Mouse (Mus musculus) frontal cortex, postnatal 36 days (tissue): ENCODE results near the gene Mov10.
A peak's percentile ranks its signal among the peaks of the same experiment; 100 is the strongest.
"Not testable (repeated sequence)": the region's sequence is repeated elsewhere in the genome, so short reads cannot be mapped to it uniquely, and the experiment has no call there.

Experiments
- DNase-seq, 2 experiments: peaks; one replicate each; pipeline ENCODE4 v3.0.0; 2022; ENCODE audit warnings: low spot score in 2 of 2

The Mov10 gene

DNA sequence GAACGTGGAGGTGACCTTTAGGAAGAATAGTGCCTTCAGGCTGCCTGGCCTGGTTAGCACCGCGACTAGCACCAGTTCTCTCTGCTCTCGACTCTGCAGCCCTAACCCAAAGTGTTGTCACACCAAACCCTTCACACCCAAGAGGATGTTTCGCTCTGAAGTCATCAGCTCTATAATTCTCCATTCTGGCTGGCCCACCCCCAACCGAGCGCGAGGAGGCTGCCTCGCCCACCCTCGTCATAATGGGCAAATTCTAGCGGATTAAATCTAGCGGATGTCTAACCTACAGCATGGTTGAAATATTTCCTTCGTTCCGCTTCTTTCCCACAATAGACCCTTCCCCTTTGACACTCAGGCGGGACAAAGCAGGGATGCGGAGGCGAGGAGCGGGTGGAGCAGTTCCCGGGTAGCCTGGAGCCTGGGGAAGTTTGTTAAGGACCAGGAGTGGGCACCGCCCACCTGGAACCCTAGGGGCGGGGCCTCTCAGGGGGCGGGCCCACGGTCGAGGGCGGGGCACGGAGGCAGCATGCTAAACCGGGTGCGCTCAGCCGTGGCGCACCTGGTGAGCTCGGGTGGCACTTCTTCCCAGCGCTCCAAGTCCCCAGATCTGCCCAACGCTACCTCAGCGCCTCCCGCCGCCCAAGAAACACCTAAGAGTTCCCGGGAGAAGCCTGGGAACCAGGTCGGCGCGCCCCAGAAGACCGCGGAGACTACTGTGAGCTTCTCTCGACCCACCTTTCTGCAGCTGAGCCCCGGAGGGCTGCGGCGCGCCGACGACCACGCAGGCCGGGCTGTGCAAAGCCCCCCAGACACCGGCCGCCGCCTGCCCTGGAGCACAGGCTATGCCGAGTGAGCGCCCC is 37.6 kb downstream of the Mov10 start, which contains the start of gene Ppm1j:
Gene Ppm1j, plus strand, starts transcription at position 496 of the 860 bp plus-strand sequence.
- DNase-seq = no peak

DNA sequence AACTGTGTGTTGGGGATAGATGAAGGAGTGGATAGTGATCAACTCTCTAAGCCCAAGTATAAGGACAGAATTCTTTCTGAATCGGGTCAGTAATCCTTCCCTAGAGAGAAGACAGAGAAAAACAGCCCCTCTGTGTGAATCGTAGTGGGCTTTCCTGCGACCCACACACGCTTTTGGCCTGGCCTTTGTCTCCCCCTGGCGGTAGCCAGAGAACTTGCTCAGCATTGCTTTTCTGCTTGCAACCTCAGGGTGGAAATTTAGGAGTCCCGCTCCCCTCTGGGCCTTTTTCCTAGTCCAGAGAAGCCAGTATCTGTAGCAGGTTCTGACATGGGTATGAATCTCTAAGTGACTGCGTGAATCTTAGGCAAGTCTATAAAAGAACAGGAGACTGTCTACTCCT is 38.4 kb downstream of the Mov10 start:
- DNase-seq = peak in 1 of 2 experiments; percentile 58

GRCm38 (mm10) chr3:104777342-104777741 is 41.0 kb downstream of the Mov10 start:
- no peak for DNase-seq

- DNase-seq = no peak
These were observed 45.1 kb downstream of the Mov10 start for GRCm38 (mm10) chr3:104773301-104773700.

- no peak for DNase-seq
These were observed 46.9 kb downstream of the Mov10 start for GRCm38 (mm10) chr3:104771460-104771859.

DNA sequence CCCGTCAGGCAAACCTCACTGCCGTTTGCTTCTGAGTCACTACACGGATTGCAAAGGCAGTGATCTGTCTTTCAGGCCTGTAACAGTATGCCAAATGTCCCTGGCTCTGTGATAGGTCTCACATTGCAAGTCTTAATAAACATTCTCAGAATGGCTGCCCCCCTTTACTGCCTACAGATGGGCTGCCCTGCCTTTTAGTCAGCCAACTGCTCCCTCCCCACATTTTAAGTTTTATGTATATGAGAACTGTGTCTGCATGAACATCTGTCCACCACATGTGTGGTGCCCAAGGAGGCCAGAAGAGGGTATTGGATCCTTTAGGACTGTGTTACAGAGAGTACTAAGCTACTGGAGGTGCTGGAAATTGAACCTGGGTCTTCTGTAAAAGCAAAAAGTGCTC is 47.4 kb downstream of the Mov10 start:
- no peak for DNase-seq

DNA sequence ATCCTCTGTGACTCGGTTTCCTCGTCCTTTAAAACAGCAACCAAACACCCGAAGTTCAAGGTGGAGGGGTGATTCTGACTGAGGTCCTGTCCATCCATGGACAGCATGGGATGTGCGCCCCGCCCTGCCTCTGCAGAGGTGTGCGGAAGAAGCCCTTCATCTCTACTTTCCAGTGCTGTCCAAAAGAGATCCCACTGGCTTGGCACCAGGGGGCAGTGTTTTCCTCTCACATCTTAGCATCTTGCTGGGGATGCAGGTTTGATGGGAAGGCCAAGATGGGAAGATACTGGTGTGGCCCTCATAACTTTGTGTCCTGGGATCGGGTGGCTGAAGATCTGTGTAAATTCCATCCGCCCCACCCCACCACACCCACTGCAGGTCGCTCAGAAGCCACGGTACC is 48.3 kb downstream of the Mov10 start:
- DNase-seq = no peak

- no peak for DNase-seq
These were observed 49.2 kb downstream of the Mov10 start for GRCm38 (mm10) chr3:104769135-104769534.

GRCm38 (mm10) chr3:104767716-104768115 is 50.6 kb downstream of the Mov10 start:
- no peak for DNase-seq

DNA sequence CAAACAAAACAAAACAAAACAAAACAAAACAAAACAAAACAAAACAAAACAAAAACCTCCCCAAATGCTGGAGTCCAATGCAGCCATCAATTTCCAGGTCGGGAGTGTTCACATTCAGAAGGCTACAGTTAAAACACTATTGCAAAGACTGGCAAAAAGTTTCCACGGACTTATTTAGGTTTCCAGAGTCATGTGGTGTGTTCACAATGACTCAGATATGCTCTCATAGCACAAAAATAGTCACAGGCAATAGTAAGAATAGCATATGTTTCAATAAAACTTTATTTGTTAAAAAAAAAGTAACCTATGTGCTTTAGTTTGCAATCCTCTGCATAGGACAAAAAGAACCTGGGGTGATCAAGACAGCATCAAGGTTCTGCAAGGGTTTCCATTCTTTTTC is 51.2 kb downstream of the Mov10 start:
- no peak for DNase-seq

GRCm38 (mm10) chr3:104765021-104765420 is 53.3 kb downstream of the Mov10 start:
- no peak for DNase-seq

DNA sequence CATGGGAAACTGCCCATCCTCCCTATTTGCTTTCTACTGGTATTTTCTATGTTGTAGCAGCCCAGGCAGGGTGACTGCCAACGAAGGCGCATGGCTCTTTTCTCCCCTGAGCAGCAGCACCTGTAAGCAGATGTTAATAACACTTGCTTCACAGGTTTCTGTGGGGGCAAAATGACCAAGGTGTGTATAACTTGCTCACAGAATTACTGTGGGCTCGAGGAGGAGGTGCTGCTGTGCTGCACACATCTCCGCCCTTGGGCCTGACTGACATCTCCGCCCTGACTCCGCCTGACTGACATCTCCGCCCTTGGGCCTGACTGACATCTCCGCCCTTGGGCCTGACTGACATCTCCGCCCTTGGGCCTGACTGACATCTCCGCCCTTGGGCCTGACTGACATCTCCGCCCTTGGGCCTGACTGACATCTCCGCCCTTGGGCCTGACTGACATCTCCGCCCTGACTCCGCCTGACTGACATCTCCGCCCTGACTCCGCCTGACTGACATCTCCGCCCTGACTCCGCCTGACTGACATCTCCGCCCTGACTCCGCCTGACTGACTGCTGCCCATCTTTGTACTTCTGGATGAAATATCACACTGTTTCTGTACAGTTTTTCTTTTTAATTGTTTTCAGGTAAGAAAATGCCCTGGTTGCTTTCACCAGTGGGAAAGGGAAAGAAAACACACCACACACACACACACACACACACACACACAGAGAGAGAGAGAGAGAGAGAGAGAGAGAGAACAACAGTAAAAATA is 56.1 kb downstream of the Mov10 start:
- DNase-seq = not testable (repeated sequence)

DNA sequence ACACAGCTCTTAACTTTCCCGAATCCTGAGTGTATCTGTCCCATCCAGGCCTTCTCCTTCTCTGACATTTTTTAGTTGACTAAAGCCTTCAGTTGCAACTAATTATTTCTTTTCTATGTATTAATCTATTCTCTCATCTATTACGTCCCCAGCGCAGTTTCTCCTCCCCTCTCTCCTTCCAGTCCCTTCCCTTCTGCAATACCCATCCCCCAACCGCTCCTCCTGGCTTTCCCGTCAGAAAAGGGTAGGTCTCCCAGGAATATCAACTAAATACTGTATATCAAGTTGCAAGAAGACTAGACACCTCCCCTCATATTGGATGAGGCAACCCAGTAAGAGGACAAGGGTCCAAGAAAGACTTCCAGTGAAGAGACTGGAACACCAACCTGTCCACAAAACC is 59.5 kb downstream of the Mov10 start:
- no peak for DNase-seq

DNA sequence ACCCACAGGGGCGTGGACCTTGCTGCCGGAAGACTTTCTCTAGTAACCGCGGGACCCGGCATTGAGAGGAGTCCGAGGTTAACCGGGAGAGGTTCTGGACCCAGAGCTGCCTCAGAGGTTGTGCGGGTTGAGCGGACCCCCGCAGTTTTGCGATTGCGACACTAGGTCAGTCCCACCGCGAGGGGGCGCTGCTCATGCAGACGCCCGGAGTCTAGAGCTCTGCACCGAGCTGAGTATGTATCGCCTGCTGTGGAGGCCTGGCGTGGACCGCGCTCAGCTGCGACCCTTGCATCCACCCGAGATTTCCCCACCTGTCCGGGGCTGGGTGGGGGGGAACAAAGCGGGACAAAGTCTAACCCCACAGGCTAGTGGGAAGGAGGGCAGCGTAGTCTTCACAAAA is 60.0 kb downstream of the Mov10 start:
- peak; percentile 36 to 59 for DNase-seq

GRCm38 (mm10) chr3:104752845-104753244 is 65.5 kb downstream of the Mov10 start:
- DNase-seq = not testable (repeated sequence)
